Mouse (Mus musculus) cerebellum, adult 11 months (tissue): ENCODE measurements at regions not wholly inside any gene's neighbourhood (a gene's known extent, or its start where the extent isn't known, plus 50 kb on each side); places are given as distances from the start of the nearest gene placed in this dataset.

ENCODE experiments used
- DNase-seq: peaks from one replicate; pipeline ENCODE4 v3.0.0; 2022

DNA sequence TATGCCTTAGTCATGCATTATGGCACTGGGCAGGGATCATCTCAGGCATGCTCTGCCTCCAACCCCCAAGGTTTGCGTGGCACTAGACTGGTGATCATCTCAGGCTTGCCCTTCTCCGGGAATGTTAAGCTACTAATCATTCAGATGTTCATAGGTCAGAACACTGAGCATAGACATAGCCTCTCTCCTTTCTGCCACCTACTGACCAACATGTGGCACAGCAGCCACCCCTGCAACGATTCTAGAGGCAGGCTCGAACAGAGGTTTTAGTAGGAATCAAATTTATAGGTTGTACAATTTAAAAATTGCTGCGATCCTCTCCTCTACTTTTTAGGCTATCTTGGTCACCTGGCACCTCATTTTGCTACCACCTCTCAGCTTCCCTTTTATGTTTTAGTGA lies 430.0 kb upstream of the Got2 start:
- no peak for DNase-seq

DNA sequence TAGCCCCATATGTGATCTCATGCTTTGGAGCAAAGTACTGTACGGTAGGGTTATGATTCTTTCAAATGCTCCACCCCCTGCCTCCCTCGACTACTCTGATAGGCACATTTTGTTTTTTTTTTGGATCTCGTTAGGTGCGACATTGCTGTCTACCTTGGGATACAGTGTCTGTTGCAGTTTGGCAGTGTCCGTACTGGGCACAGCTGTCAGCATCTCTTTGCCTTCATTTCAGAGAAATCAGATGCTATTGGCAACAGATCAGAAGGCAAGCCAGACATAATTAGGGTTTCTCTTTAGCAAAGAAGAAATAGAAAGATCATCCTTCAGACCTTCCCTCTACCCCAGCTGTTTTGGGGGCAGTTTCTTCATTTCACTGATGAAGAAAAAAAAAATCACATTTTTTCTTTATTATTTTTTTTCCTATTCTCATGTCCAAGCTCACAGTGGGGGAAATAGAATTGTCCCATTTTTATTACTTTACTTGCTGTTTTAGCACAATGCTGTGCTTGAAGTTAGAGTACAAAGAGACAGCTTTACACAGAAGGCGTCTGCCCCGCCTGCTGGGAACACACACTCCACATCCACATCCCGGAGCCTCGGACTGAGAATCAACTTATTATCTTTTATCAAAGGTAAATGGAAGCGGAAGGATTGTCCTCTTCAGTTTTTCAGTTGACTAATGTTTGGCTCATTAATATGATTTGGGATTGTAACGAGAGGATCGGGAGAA lies 420.8 kb upstream of the Got2 start:
- no peak for DNase-seq

DNA sequence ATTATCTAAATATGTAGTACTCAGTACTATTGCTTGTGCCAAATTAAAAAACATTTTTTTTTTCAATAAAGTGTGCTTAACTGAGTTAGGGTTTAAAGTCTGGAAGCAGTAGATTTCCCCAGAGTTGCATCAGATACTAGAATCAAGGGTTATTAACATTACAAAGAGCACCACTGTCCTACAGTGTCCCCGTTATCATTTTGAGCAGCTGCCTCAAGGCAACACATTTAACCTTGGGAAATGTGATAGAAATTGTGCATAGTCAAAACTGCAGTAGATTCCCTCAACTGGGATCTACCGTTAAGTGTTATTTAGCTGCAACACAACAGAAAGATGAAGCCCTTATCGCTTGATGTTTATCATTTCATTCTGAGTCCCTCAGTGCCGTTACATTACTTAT lies 408.3 kb upstream of the Got2 start:
- no peak for DNase-seq

DNA sequence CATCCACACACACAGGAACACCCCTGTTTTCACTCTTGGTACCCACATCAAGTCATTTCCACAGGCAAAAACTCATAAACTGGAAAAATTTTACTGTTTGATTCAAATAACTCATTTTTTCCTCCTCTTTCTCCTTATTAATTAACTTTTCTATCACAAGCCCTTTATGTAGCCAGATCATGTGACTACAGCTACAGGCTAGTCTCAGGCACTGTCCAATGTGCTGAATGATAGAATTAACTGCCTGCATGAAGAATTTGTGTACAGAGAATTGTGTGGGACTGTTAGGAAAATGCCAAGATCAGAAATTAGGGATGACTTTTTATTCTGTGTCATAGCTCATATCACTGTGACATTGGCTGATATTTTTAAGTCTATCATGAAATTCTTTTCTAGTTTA lies 402.4 kb upstream of the Got2 start:
- no peak for DNase-seq

DNA sequence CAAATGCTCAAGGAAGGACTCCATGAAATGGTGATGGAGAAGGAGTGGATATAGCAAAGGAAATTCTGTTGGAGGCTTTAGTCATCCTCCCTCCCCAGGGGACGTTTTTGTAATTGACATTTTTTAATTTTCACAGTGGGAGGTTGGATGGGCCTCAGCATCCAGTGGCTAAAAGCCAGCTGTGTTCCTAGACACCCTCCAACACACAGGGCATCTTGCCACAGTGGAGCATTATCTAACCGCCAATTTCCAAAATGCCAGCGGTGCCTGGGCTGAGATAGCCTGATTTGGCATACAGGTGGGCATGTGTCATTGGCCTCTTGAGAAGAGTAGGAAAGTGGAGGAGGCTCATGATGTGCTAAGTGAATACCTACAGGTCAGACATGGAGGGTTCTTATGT lies 401.2 kb upstream of the Got2 start:
- no peak for DNase-seq

DNA sequence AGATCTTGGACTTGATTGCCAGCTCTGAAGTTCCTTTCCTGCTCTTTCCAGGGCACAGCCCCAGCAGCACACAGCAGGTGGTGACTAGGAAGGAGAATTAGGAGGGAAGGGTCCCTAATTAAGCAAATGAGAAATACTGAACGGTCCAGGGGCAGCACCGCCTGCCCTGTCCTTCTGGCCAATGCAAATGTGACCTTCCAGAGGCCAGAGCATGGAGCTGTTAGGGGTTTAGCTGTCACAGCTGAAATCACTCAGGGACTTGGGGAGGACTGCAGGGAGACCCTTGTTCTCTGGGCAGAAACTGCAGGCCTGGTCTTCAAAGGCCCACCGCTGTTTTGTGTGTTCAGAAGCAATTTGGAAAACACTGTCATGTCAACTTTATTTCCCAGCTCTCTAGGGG lies 400.2 kb upstream of the Got2 start:
- DNase-seq: no peak

DNA sequence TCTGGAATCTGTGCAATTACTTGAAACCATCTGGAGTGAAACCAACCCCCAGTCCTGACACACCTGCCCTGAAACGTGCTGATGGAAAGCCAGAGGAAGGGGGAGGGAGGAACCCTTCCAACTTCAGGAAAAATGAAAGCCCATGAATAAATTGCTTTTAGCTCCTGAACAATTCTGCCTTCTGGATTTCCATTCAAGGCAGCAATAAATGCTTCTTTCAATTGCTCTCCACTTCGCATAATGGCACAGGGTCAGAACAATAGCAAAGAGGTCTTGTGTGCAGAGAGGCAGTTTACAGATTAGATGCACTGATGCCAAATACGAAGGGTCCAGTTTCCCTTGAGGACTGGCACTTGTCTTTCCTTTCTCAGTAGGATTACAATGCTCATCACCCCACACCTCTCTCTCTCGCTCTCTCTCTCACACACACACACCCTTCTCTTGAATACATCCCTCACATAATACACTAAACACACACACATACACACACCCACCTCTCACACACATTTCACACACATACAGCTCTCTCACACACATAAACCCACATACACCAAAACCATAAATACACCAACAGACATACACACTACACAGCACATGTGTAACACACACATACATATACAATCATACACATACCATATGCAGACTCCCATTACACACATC lies 389.3 kb upstream of the Got2 start:
- DNase-seq: no peak

DNA sequence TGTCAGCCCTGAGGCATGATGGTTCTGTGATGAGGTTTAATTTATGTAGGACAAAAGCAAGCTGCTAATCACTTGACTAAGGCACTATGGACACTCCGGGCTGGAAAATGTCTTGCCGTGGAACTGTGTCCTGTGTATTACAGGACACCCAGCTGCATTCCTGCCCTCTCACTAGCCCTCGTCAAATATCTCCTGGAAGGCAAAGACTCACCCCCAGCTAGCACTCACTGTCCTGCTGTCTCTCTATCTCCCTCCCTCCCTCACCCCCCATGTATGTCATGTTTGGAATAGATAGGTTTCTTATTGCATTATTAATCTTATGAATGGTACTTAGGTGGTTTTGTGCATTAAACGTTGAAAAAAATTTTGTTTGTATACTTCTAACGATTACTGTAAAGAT lies 388.7 kb upstream of the Got2 start:
- no peak for DNase-seq

DNA sequence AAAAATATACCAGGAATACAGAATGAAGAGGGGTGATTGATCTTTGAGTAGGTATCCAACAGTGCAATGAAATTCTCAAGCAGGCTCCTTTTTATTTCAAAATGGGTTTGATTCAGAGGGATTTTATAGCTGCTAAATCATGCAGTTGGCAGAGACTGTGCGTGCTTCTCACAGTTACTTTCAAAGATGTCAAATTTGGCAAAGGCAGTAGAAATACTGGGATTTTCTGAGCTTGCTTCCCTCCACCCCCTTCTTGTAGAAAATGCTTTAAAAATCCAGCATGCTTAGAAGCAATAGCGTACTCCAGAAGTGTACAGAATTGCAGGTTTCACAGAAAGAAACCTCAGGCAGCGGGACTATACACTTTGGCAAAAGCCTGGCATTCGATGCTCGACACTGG lies 367.9 kb upstream of the Got2 start:
- DNase-seq: no peak

DNA sequence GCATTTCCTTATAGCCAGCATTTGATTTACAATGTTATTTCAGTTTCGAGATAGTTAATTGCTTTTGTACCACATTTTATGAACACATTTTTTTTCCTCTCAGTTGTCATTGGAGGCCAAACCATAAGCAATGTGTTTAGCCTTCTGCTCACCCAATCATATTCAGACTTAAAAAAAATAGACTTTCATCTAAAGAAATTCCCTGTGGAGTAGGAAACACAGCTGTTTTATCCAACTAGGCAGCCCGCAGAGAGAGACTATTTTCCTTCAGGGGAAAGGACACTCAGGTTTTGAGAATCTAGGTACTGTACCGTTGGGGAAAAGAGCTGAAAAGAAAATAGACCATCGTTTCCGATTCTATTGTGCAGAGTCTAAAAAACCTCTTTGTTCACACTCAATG lies 367.5 kb upstream of the Got2 start:
- DNase-seq: no peak

DNA sequence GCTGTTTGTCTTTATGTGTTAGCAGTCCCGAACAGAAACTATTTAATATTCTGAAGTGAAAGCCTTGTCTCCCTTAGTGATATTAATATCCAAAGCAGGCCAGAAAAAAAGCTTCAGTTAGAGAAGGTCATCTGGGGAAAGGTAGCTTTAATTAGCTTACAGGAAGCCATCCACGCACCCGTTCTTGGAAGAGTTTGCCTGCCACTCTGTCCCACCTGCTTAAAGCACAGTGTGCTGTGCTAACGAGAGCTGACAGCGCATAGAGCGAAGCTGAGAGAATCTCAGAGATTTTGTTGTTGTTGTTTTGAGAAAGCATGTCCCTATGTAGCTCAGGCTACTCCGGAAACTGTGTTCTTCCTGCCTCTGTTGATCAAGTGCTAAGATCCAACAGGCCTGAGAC lies 357.7 kb upstream of the Got2 start:
- no peak for DNase-seq

DNA sequence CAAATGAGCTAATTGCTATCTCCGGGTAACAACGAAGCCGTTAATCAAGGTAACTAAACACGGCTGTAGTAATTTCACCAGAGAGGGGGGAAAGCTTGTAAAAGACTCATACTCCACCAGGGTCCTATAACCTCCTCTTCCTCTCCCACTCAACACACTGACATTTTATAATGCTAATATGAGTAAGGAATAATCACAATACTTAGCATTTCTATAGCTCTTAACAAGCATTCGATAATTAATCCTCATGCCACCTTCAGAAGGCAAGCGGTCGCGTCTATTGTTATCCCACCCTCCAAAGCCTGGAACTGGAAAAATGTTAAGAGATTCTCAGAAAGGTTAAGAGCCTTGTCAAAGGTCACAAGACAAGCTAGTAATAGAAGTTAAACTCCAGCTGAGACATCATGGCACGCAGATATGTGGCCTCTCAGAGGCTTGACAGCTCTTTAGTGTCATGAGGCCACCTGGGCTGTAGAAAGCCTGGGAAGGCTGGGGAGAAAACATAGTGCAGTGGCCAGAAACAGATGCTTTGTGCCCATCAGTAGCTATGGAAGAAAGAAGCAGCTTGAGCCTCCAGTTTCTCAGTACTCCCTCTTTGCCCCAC lies 356.3 kb upstream of the Got2 start:
- no peak for DNase-seq

DNA sequence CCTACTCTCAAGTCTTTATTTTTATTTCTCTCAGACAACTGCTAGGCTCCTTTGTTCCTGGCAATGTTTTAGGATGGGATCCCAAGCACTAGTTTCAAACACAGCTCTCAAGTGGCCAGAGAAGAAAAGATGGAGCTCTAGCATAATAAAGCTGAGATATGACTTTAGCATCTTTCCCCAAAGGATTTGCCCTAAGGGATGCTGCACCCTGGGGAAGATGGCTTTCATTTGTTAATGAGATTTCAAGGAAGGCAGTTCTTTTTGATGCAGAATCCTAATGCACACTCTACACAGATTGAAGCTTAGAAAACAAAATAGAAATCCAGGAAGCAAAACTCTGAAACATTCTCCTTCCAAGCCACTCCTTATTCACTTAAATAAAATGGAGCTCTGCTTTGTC lies 350.1 kb upstream of the Got2 start:
- DNase-seq: no peak

DNA sequence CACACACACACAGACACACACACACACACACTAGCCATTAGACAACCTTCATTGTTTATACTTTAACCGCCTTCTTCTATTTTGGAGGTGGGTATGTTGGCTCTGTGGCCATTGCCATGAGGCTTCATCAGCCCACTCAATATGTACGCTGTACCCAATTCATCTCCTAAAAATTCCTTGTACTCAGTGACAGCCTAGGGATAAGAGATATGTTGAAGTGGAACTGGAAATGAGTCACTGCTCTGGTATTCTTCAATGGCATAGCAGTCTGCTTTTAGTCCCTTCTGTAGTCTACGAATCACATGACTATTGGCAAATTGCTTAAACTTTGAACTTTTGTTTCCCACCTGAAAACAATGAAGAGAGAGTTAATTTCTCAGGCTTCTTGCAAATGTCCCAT lies 349.6 kb upstream of the Got2 start:
- no peak for DNase-seq

DNA sequence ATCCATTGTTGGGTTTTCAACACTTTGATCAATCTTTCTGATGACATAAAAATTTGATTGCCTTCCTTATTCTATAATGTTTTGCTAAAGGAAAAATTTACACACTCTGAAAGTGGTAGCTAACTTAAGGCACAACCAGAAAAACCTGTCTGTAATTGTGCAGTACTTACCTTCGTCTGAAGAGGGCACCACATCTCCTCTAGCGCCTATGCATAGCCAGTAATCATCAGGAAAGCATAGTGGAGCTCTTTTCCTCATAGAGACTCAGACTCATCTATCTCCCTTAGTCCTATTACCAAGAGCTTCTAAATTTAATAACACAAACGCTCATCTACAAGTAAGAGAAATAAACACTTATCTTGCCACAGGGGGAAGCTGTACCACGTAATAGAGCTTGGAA lies 342.1 kb upstream of the Got2 start:
- peak; percentile 7 for DNase-seq
